Mouse (Mus musculus) ES-Bruce4 (cell line): ENCODE results near the gene Rhbdf2. TPM values are rescaled to one million over a fixed set of nuclear protein-coding genes. Genes with fewer than 3 reads are reported as not detected.
A peak's percentile ranks its signal among the peaks of the same experiment; 100 is the strongest.

Source experiments
- H3K27ac ChIP-seq: 2 replicates; pipeline ENCODE4 v1.5.1; 2012; ENCODE audit warnings: low read length, inconsistent platforms; ENCODE audit not compliant: insufficient read depth
- H3K27me3 ChIP-seq: 2 replicates; pipeline ENCODE4 v1.6.1; 2012; ENCODE audit warnings: mild to moderate bottlenecking, low read length, inconsistent platforms; ENCODE audit not compliant: control insufficient read depth, poor library complexity, insufficient read depth, severe bottlenecking
- H3K36me3 ChIP-seq: 2 replicates; pipeline ENCODE4 v1.6.1; 2012; ENCODE audit warnings: inconsistent platforms, mild to moderate bottlenecking, low read length, moderate library complexity; ENCODE audit not compliant: control insufficient read depth, poor library complexity, insufficient read depth, severe bottlenecking
- H3K4me1 ChIP-seq: one replicate; pipeline ENCODE4 v1.8.1; 2011; ENCODE audit warnings: low read length; ENCODE audit not compliant: control insufficient read depth, insufficient read depth
- H3K4me3 ChIP-seq: 2 replicates; pipeline ENCODE4 v1.5.1; 2011; ENCODE audit warnings: low read depth, mild to moderate bottlenecking, low read length
- H3K9ac ChIP-seq: 2 replicates; pipeline ENCODE4 v1.6.1; 2012; ENCODE audit warnings: low read depth, mild to moderate bottlenecking, inconsistent platforms; ENCODE audit not compliant: poor library complexity, severe bottlenecking
- H3K9me3 ChIP-seq: replicated peaks from 2 replicates; pipeline ENCODE4 v1.6.1; 2012; ENCODE audit warnings: mild to moderate bottlenecking, low read length, inconsistent platforms; ENCODE audit not compliant: control insufficient read depth, poor library complexity, insufficient read depth, severe bottlenecking
- CTCF ChIP-seq: IDR thresholded peaks from one replicate; pipeline ENCODE4 v1.8.1; 2011; ENCODE audit warnings: low read depth, low read length
- EP300 ChIP-seq: IDR thresholded peaks from 2 replicates; pipeline ENCODE4 v1.6.1; 2011; ENCODE audit warnings: low read depth, low read length; ENCODE audit not compliant: insufficient read depth
- POLR2A ChIP-seq: IDR thresholded peaks from one replicate; pipeline ENCODE4 v1.8.1; 2011; ENCODE audit warnings: low read length; ENCODE audit not compliant: insufficient read depth
- polyA plus RNA-seq: library from polyadenylated mRNA; stranded (reverse); fragments of >200 nt; gene quantifications from 2 replicates; pipeline ENCODE4 v1.2.4, GENCODE M21; 2011; ENCODE audit warnings: low read depth; ENCODE audit not compliant: missing spikeins, insufficient read depth, insufficient read length

Rhbdf2 gene
- polyA plus RNA-seq, 1 experiment: 36.5 TPM

DNA sequence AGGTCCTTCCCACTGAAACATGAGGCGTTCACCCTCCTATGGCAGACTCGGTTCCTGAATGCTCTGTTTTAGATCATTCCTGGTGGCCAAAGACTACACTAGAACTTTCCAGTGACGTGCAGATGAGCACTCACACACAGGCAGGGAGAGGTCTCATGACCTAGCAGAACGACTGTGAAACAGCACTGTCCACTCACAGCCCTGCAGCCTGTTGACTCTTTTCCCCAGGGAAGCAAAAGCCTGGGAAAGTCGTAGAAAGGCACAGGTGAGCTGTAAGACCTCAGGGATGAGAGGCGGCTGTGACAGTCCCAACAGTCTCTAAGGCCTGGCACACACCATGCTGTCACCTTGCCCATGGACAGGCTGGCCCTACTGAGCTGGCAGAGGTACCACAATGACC is 70.5 kb downstream of the Rhbdf2 start:
- H3K9ac ChIP-seq: no peak overlapping the region
- no peaks in the 10 kb centered on the region for H3K9me3 ChIP-seq
- H3K4me3 ChIP-seq: no peak overlapping the region
- H3K27ac ChIP-seq: no peak overlapping the region
- no peaks in the 10 kb centered on the region for H3K27me3 ChIP-seq
- H3K36me3 ChIP-seq: no peaks in the 10 kb centered on the region
- H3K4me1 ChIP-seq: no peaks in the 10 kb centered on the region
- TF ChIP-seq POLR2A (no peak), CTCF (no peak), EP300 (no peak)

DNA sequence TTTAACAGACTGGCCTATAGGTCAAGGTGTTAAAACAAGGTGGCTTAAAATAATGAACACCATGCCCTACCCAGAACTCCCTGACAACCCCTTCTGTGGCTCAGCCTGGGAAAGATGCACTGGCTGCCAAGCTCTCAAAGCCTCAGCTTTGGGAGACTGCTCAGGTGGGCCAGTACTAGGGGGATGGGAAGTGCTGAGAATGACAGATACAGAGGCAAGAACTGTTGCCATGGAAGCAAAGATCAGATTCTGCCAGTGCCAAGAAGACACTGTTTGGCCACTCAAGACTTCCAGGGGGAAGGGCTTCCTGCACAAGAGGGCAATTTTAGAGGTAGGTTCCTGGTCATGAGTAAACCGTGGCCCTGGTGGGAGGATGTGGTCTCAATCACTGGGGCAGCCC is 71.2 kb downstream of the Rhbdf2 start:
- Histone ChIP-seq H3K9me3 (no peaks in the 10 kb centered on the region), H3K36me3 (no peaks in the 10 kb centered on the region), H3K4me1 (no peaks in the 10 kb centered on the region), H3K27ac (no peak overlapping the region), H3K9ac (no peak overlapping the region), H3K4me3 (no peak overlapping the region), H3K27me3 (no peaks in the 10 kb centered on the region)
- TF ChIP-seq EP300: no peak
- TF ChIP-seq POLR2A: no peak
- no peak for TF ChIP-seq CTCF

DNA sequence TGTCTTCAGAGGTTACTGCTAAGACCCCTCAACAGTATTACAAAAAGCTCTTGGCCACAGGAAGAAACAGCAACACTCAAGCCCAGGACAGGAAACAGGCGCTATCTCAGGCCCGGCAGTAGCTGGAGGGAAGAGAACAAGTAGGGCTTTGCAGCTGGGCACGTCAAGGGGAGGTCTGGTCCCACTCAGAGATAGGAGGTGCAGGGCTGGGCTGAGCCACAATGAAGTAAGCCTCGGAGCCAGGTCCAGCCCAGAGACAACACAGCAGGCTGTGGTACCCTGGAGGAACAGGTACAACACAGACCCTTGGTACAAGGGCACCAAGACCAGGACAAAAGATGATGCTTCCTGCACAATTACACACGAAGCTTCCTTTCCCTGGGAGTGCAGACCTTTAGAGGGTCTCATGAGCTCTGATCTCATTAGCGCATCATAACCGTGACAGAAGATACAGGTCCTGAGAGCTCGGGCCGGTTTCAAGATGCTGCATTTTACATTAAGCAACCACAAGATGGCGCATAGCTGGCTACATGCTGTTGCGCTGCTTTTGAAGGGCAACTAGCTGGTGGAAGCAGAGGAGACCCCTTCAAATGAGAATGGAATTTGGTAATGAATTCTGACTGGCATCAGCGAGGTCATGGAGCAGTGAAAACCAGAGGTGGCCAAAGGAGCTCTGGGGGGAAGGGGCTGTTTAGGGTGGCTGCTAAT is 72.5 kb downstream of the Rhbdf2 start:
- no peak overlapping the region for H3K4me3 ChIP-seq
- H3K36me3 ChIP-seq: no peaks in the 10 kb centered on the region
- H3K9me3 ChIP-seq: no peaks in the 10 kb centered on the region
- TF ChIP-seq CTCF: peak; percentile 70
- no peak for TF ChIP-seq POLR2A
- TF ChIP-seq EP300: no peak
- H3K27me3 ChIP-seq: no peaks in the 10 kb centered on the region
- H3K27ac ChIP-seq: no peak overlapping the region
- no peak overlapping the region for H3K9ac ChIP-seq
- no peaks in the 10 kb centered on the region for H3K4me1 ChIP-seq

DNA sequence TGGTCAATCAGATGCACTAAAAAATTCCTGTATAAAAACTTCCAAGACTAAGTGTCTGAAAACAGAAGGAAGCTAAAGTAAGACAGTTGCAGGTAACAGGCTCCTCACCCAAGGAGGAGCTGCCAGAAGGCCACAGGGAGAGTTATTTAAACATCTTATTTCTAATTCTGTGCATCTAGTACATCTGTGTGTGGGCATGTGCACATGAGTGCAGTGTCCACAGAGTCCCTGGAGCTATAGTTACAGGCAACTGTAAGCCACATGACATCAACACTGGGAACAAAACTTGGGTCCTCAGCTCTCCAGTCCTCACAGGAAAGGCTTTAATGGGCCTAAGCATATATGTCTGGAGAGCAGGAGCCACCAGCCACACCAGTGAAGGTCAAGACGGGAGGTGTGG is 74.6 kb downstream of the Rhbdf2 start:
- H3K4me3 ChIP-seq: no peak overlapping the region
- H3K36me3 ChIP-seq: no peaks in the 10 kb centered on the region
- H3K9me3 ChIP-seq: no peaks in the 10 kb centered on the region
- TF ChIP-seq CTCF: no peak
- TF ChIP-seq POLR2A: no peak
- no peak for TF ChIP-seq EP300
- H3K27me3 ChIP-seq: no peaks in the 10 kb centered on the region
- no peak overlapping the region for H3K9ac ChIP-seq
- no peaks in the 10 kb centered on the region for H3K4me1 ChIP-seq
- H3K27ac ChIP-seq: no peak overlapping the region

DNA sequence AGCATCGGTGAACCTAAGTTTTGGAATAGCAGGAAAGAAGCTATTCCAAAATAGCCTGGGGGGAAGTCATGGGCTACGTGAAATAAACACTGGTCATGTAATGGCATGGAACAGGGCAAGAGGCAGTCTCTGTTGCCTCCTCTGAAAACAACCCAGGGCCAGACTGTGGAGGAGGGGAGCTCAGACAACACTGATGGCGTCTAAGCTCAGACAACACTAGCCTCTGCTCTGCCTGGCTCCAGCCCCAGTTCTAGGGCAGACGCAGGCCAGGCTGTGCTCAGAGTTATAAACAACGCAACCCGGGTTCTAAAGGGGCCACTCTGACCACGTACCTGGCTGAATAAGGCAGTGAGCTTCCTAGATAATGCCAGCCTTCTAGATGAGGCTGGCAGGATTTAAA is 76.1 kb downstream of the Rhbdf2 start:
- H3K36me3 ChIP-seq: peaks cover 4% of the 10 kb centered on the region; the same call in 1 of the 2 replicates
- H3K27me3 ChIP-seq: no peaks in the 10 kb centered on the region
- no peak overlapping the region for H3K27ac ChIP-seq
- no peaks in the 10 kb centered on the region for H3K9me3 ChIP-seq
- TF ChIP-seq CTCF (no peak), EP300 (no peak), POLR2A (no peak)
- H3K9ac ChIP-seq: no peak overlapping the region
- H3K4me1 ChIP-seq: no peaks in the 10 kb centered on the region
- H3K4me3 ChIP-seq: no peak overlapping the region

DNA sequence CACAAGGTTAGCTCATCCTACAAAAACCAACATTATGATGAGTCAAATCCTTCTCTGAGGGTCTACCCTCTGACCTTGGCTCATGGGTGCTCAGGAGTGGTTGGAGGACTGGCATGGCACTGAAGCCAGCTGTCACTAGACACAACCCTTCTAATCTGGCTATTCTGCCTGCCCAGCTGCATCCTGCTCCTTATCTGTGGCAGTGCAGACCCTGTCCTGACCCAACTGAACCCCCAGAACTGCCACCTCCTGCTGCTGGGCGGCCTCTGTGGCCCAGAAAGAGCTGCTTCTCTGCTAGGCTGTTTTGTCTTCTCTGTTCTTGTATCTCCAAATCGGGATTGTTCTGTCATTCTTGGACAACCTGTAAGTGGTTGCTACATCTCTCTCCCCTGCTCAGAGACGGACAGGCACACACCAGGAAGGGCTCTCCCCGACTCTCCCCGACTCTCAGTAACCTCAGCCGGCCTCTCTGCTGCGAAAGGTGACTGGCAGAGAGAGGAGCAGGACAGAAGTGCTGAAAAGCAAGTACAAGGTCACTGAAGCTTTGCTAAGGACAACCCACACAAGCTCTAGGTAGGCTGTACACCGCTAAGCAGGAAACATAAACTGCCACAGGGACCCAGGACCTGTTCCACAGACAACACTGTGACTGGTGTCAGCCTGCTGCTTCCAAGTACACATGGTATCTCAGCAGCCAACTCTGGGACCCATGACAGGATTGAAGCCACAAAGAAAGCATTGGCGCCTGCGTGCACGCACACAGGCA is 77.4 kb downstream of the Rhbdf2 start:
- Histone ChIP-seq H3K4me3 (no peak overlapping the region), H3K4me1 (no peaks in the 10 kb centered on the region), H3K27me3 (no peaks in the 10 kb centered on the region), H3K36me3 (peaks cover 16% of the 10 kb centered on the region), H3K27ac (no peak overlapping the region), H3K9me3 (no peaks in the 10 kb centered on the region), H3K9ac (no peak overlapping the region)
- TF ChIP-seq EP300 (no peak), CTCF (no peak), POLR2A (no peak)
